Mouse (Mus musculus) CD4-positive, CD25-positive, alpha-beta regulatory T cell, adult 4 months (primary cell): ENCODE measurements around the gene Olfr521. TPM values are rescaled to one million over a fixed set of nuclear protein-coding genes. Genes with fewer than 3 reads are reported as not detected.
"Not testable (repeated sequence)": the region's sequence is repeated elsewhere in the genome, so short reads cannot be mapped to it uniquely, and the experiment has no call there.

ENCODE experiments used
- ATAC-seq: one replicate; pipeline ENCODE4 v1.8.0; 2017
- polyA plus RNA-seq, 2 experiments: library from polyadenylated mRNA; unstranded; fragments of 100-300 nt; shearing (Covaris generic); gene quantifications; one replicate each; pipeline ENCODE4 v1.2.1; 2017

Gene Olfr521
- polyA plus RNA-seq = not detected

GRCm38 (mm10) chr7:99763207-99763606, at the start of gene Olfr521:
Gene Olfr521, plus strand, starts transcription at chr7:99763507.
- no peak for ATAC-seq

DNA sequence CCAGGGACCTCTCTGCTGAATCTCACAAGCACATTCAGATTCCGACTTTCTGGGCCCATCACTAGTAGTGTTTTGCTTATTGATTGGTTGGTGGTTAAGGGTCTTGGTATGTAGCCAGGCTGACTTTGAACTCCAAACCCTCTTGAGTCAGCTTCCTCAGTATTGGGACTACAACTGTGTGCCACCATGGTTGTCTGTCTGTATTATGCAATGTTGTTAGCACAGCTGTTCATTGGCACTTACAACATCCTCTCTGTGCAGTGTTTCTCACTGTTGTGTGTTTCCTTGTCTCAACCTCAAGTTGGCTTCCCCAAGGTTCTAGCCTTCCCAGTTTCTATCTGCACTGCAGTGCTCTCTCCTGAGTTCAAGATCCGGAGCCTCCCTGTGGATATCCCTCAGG, 46.8 kb upstream of the Olfr521 start:
- no peak for ATAC-seq

DNA sequence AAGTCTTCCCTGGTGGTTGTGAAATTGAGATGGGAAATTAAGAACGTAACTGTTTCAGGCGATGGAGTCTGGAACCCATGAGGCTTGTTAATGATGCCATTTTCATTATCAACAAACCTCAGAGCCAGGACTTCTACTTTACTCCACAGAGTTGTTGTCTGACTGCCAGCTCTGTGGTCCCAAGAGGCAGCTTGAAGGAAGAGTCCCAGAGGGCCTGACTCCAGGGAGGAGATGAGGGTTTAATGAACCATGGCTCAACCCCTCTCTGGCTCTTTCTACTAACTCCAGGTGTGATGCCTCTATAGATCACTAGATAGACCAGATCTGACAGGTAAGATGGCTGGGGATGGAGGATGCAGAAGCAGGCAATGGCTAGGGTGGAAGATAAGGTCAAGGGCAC, 33.3 kb upstream of the Olfr521 start, which contains the start of gene Olfr520:
Gene Olfr520, plus strand, starts transcription at position 301 of the 400 bp plus-strand sequence.
- no peak for ATAC-seq

DNA sequence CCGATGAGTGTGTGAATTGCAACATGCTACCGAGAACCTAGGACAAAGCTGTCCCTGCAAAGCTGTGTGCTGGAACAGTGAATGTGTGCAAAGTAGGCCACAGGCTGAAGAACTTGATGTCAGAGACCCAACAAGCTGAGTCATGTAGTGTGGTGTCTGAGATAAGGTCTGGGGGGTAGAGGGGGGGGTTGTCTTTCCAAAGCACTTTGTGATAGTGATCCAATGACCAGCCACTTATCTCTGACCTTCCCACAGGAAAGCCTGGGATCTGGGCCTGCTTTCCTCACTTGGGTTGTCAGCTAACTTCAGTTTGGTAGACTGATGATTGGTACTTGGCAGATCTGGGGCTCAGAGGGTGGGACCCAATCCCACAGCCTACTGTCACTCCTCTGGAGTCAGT, 28.7 kb upstream of the Olfr521 start:
- ATAC-seq = no peak

GRCm38 (mm10) chr7:99735491-99735890, 27.8 kb upstream of the Olfr521 start:
- not testable (repeated sequence) for ATAC-seq

GRCm38 (mm10) chr7:99739276-99739675, 24.0 kb upstream of the Olfr521 start:
- ATAC-seq = no peak

GRCm38 (mm10) chr7:99781385-99781784, 18.1 kb downstream of the Olfr521 start:
- ATAC-seq = peak; percentile 88

DNA sequence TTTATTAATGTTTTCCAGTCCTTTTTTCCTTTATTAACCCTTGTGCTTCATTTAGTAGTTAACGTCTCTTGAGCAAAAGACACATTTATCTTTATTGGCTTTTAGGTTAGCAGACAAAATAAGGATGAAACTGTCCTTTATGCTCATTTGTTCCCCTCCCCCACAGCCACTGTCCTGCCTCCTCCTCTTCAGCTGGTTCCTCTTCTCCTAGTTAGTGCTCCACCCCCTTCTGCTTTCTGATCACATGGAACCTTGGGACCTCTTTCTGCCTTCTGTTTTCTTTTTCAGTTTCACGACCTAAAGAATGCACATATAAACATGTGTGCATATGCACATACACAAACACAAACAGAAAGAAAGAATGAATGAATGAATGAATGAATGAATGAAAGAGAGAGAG, 18.6 kb downstream of the Olfr521 start:
- ATAC-seq = no peak

DNA sequence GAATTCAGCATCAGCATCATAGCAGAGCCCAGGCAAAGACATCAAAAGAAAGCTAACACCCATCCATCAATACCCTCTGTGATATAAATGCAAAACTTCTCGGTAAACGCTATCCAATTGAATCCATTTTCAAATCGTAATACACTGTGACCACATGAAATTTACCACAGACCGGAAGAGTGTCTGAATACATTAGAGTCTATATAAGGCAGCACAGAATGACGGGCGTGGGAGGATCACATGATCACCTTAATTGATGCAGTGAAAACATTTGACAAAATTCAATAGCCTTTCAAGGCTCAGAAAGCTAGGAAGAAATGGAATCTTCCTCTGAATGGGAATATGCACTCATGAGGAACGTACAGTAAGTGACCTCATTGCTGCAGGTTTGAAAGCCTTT, 20.1 kb downstream of the Olfr521 start:
- ATAC-seq = peak; percentile 52

GRCm38 (mm10) chr7:99785553-99785952, 22.2 kb downstream of the Olfr521 start:
- no peak for ATAC-seq

GRCm38 (mm10) chr7:99786774-99787173, 23.5 kb downstream of the Olfr521 start:
- ATAC-seq = no peak

- ATAC-seq = no peak
Measured at GRCm38 (mm10) chr7:99787935-99788334, 24.6 kb downstream of the Olfr521 start.

- no peak for ATAC-seq
Measured at GRCm38 (mm10) chr7:99788563-99788962, 25.3 kb downstream of the Olfr521 start.

- no peak for ATAC-seq
Measured at GRCm38 (mm10) chr7:99790816-99791215, 27.5 kb downstream of the Olfr521 start.

DNA sequence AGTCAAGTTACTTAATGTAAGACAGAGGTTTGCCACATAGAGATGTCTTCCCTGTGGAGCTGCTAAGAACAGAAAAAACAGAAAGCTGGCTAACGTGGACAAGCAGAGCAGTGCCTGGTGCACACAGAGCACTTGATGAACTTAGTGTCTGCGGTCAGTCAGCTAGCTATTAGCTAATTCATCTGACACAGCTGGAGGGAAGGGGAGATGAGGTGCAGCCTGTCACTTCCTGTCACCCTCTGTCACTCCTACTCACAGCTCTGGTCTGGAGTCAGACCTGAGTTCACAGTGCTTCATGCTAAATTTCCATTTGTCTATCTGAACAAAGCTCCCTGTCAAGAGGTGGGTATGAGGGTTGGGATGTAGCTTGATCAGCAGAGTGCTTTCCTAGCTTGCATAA, 30.8 kb downstream of the Olfr521 start:
- ATAC-seq = peak; percentile 74

DNA sequence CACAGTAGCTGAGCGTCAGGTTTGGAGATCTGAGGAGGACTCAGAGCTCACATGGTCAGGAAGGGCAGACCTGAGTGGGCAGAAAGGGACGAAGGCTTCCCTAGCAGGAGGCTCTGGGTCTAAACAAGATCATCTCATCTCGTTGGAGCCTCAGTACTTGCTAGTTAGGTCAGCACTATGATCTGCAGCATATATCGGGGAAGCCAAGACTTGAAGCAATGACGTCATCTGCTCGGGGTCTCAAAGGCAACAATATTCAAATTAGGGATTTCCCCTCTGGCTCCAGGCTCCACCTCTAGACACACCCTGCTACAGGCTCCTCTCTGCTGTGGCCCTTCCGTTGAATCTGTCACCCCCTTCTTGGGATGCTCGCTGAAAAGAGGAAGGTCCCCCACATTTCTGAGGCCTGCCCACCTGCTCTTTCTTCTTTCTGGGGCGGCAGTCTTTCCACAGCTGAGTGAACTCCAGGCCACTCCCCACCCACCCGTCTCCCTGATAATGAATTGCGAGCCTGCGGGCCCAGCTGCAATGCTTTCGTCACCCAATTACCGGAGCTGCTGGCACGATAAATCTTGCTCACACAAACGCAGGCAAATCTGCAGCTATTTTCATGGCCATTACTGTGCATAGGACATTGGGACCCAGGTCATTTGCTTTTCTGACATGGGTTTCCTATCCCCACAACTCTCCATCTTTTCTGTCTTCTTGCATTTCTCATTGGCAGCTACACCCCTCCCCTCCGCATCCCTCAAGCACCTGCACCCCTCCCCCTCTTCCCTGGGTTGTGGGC, 32.1 kb downstream of the Olfr521 start:
- ATAC-seq = peak; percentile 81

GRCm38 (mm10) chr7:99796471-99796870, 33.2 kb downstream of the Olfr521 start:
- ATAC-seq = no peak

- ATAC-seq = no peak
Measured at GRCm38 (mm10) chr7:99797261-99797660, 34.0 kb downstream of the Olfr521 start.

GRCm38 (mm10) chr7:99797911-99798647, 34.8 kb downstream of the Olfr521 start:
- peak; percentile 55 for ATAC-seq

GRCm38 (mm10) chr7:99799118-99799517, 35.8 kb downstream of the Olfr521 start:
- no peak for ATAC-seq

DNA sequence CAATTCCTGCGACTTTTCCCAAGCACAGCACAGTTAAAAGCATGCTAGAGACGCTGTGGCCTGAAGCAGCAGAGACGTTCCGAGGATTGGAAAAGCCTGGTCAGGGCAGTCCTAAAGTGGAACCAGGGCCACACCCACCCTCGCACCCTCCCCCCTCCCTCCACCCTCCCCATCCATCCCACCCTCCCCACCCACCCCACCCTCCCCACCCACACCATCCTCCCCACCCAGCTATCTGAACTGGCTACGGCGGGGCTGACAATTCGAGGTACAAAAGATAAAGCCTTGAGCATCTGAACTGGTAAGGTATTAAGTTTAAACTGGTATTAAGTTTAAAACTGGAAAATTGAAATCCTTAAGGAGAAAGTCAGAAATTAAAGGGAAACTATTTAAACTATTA, 40.2 kb downstream of the Olfr521 start:
- ATAC-seq = no peak

DNA sequence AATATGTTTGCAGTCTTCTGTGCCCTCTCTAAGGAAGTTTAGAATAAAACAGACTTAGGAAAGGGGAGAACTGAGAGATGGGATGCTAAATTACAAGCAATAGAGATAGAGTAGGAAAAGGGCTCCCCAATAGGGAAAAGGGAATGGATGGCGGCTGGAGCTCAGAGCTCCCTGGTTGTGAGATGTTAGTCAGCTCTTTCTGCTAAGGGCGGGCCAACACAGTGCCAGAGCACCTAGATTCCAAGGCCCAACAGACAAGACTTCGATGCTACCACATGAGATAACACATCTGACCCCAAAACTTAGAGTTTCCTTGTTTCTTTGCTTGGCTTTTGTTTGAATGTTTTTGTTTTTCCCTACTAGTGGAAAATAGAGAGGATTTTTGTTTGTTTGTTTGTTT, 40.7 kb downstream of the Olfr521 start:
- not testable (repeated sequence) for ATAC-seq

GRCm38 (mm10) chr7:99805340-99805739, 42.0 kb downstream of the Olfr521 start:
- ATAC-seq = no peak

GRCm38 (mm10) chr7:99807043-99807442, 43.7 kb downstream of the Olfr521 start:
- ATAC-seq = not testable (repeated sequence)
